Mouse (Mus musculus): ENCODE measurements around the gene Akap7. TPM values are rescaled to one million over a fixed set of nuclear protein-coding genes. Genes with fewer than 3 reads are reported as not detected.

Akap7 gene
- polyA plus RNA-seq, 1 experiment: 91.9 TPM

- no peaks in the 10 kb centered on the region for H3K4me1 ChIP-seq (ENCODE audit: control insufficient read depth, insufficient read depth, low read length)
- H3K4me3 ChIP-seq (replicated peaks; ENCODE audit: insufficient read depth, low read depth, low read length): no peak overlapping the region
- no peak for DNase-seq
- TF ChIP-seq CTCF (IDR thresholded peaks at IDR 0.05; ENCODE audit: borderline replicate concordance, insufficient read depth, low read depth, low read length): no peak
- TF ChIP-seq POLR2A (IDR thresholded peaks at IDR 0.05; ENCODE audit: borderline replicate concordance, insufficient read depth, low read length): no peak
- H3K27me3 ChIP-seq (ENCODE audit: control insufficient read depth, insufficient read depth, low read length): no peaks in the 10 kb centered on the region
- no peak overlapping the region for H3K27ac ChIP-seq (ENCODE audit: insufficient read depth, low read length)
These were observed 150.3 kb downstream of the Akap7 start for GRCm38 (mm10) chr10:25157339-25157738.

GRCm38 (mm10) chr10:25154225-25154624 is 153.4 kb downstream of the Akap7 start:
- no peaks in the 10 kb centered on the region for H3K27me3 ChIP-seq (ENCODE audit: control insufficient read depth, insufficient read depth, low read length)
- no peak for DNase-seq
- H3K27ac ChIP-seq (ENCODE audit: insufficient read depth, low read length): no peak overlapping the region
- no peaks in the 10 kb centered on the region for H3K4me1 ChIP-seq (ENCODE audit: control insufficient read depth, insufficient read depth, low read length)
- TF ChIP-seq POLR2A (IDR thresholded peaks at IDR 0.05; ENCODE audit: borderline replicate concordance, insufficient read depth, low read length) (no peak), CTCF (IDR thresholded peaks at IDR 0.05; ENCODE audit: borderline replicate concordance, insufficient read depth, low read depth, low read length) (no peak)
- H3K4me3 ChIP-seq (replicated peaks; ENCODE audit: insufficient read depth, low read depth, low read length): no peak overlapping the region
- WGBS: 72% methylated on average over 6 of the region's 6 CpGs

GRCm38 (mm10) chr10:25151172-25151800 is 156.4 kb downstream of the Akap7 start:
- no peak for TF ChIP-seq CTCF (IDR thresholded peaks at IDR 0.05; ENCODE audit: borderline replicate concordance, insufficient read depth, low read depth, low read length)
- TF ChIP-seq POLR2A (IDR thresholded peaks at IDR 0.05; ENCODE audit: borderline replicate concordance, insufficient read depth, low read length): no peak
- Histone ChIP-seq H3K27me3 (ENCODE audit: control insufficient read depth, insufficient read depth, low read length) (no peaks in the 10 kb centered on the region), H3K27ac (ENCODE audit: insufficient read depth, low read length) (no peak overlapping the region), H3K4me3 (replicated peaks; ENCODE audit: insufficient read depth, low read depth, low read length) (no peak overlapping the region), H3K4me1 (ENCODE audit: control insufficient read depth, insufficient read depth, low read length) (no peaks in the 10 kb centered on the region)
- 94% methylated on average over 7 of the region's 7 CpGs for WGBS
- DNase-seq: no peak

- no peak for TF ChIP-seq POLR2A (IDR thresholded peaks at IDR 0.05; ENCODE audit: borderline replicate concordance, insufficient read depth, low read length)
- no peak for TF ChIP-seq CTCF (IDR thresholded peaks at IDR 0.05; ENCODE audit: borderline replicate concordance, insufficient read depth, low read depth, low read length)
- Histone ChIP-seq H3K27me3 (ENCODE audit: control insufficient read depth, insufficient read depth, low read length) (no peaks in the 10 kb centered on the region), H3K27ac (ENCODE audit: insufficient read depth, low read length) (no peak overlapping the region), H3K4me1 (ENCODE audit: control insufficient read depth, insufficient read depth, low read length) (peaks cover 7% of the 10 kb centered on the region), H3K4me3 (replicated peaks; ENCODE audit: insufficient read depth, low read depth, low read length) (no peak overlapping the region)
- WGBS: 76% methylated on average over 12 of the region's 12 CpGs
- DNase-seq: no peak
These were observed 161.8 kb downstream of the Akap7 start for GRCm38 (mm10) chr10:25145851-25146250.

GRCm38 (mm10) chr10:25144787-25145761 is 162.6 kb downstream of the Akap7 start:
- Histone ChIP-seq H3K4me1 (ENCODE audit: control insufficient read depth, insufficient read depth, low read length) (peaks cover 7% of the 10 kb centered on the region), H3K27ac (ENCODE audit: insufficient read depth, low read length) (no peak overlapping the region), H3K27me3 (ENCODE audit: control insufficient read depth, insufficient read depth, low read length) (no peaks in the 10 kb centered on the region), H3K4me3 (replicated peaks; ENCODE audit: insufficient read depth, low read depth, low read length) (no peak overlapping the region)
- 87% methylated on average over 18 of the region's 18 CpGs for WGBS
- DNase-seq: no peak
- no peak for TF ChIP-seq POLR2A (IDR thresholded peaks at IDR 0.05; ENCODE audit: borderline replicate concordance, insufficient read depth, low read length)
- no peak for TF ChIP-seq CTCF (IDR thresholded peaks at IDR 0.05; ENCODE audit: borderline replicate concordance, insufficient read depth, low read depth, low read length)

- H3K27me3 ChIP-seq (ENCODE audit: control insufficient read depth, insufficient read depth, low read length): no peaks in the 10 kb centered on the region
These were observed 165.9 kb downstream of the Akap7 start for GRCm38 (mm10) chr10:25141781-25142180.

GRCm38 (mm10) chr10:25140155-25140755 is 167.4 kb downstream of the Akap7 start:
- Histone ChIP-seq H3K4me3 (replicated peaks; ENCODE audit: insufficient read depth, low read depth, low read length) (no peak overlapping the region), H3K27ac (ENCODE audit: insufficient read depth, low read length) (no peak overlapping the region), H3K4me1 (ENCODE audit: control insufficient read depth, insufficient read depth, low read length) (peaks cover 7% of the 10 kb centered on the region), H3K27me3 (ENCODE audit: control insufficient read depth, insufficient read depth, low read length) (no peaks in the 10 kb centered on the region)
- TF ChIP-seq CTCF (IDR thresholded peaks at IDR 0.05; ENCODE audit: borderline replicate concordance, insufficient read depth, low read depth, low read length) (no peak), POLR2A (IDR thresholded peaks at IDR 0.05; ENCODE audit: borderline replicate concordance, insufficient read depth, low read length) (no peak)
- peak in 1 of 2 experiments; percentile 30 for DNase-seq
- WGBS: 34% methylated on average over 14 of the region's 14 CpGs

More at GRCm38 (mm10) chr10:25141781-25142180, 165.9 kb downstream of the Akap7 start:
- peaks cover 7% of the 10 kb centered on the region for H3K4me1 ChIP-seq (ENCODE audit: control insufficient read depth, insufficient read depth, low read length)
- WGBS: 7% methylated on average over 1 of the region's 1 CpGs
- no peak overlapping the region for H3K4me3 ChIP-seq (replicated peaks; ENCODE audit: insufficient read depth, low read depth, low read length)
- peak in 1 of 2 experiments; percentile 36 for DNase-seq
- no peak overlapping the region for H3K27ac ChIP-seq (ENCODE audit: insufficient read depth, low read length)
- no peak for TF ChIP-seq POLR2A (IDR thresholded peaks at IDR 0.05; ENCODE audit: borderline replicate concordance, insufficient read depth, low read length)
- TF ChIP-seq CTCF (IDR thresholded peaks at IDR 0.05; ENCODE audit: borderline replicate concordance, insufficient read depth, low read depth, low read length): no peak
